Mouse (Mus musculus): Measurements from ENCODE around the gene Dusp19. TPM values are rescaled to one million over a fixed set of nuclear protein-coding genes. Genes with fewer than 3 reads are reported as not detected.
A peak's percentile ranks its signal among the peaks of the same experiment; 100 is the strongest.

Gene Dusp19
- 14.1 and 15.5 TPM in 2 replicates for polyA plus RNA-seq (2012; rRNA removed)

DNA sequence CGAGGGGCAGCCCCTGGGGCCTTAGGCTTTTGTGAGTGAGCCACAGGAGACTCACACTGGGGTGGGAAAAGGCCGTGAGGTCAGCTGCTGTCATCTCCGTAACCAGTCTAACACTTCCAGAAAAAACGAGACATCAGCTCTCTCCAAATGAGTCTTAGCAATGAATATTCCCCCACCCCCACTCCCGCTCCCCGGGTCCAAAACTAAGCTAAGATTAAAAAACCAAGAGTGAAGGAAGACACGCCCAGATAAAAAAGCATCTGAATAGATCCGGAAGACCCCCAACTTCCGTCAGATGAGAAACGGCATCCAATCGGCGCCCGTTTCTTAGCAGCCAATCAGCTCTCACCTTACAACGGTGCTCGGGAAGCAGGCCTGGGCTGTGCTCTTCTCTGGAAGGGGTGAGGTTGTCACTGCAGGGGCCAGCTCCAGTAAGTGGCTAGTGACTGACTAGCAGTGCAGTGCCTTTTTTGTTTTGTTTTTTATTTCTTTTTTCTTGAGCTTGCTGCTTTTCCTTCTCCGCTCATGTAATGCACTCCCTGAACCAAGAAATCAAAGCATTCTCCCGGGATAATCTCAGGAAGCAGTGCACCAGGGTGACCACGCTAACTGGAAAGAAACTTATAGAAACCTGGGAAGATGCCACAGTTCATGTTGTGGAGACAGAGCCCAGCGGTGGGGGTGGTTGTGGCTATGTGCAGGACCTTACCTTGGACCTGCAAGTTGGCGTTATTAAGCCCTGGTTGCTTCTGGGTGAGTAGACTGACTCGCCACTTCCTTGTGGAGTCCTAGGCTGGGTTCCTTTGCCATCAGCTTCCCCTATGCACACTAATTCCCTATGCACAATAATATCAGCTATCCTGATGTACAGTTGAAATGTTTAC, at the start of gene Dusp19, which contains the start of gene Nup35:
Gene Dusp19, plus strand, starts transcription at position 192 of the 884 bp plus-strand sequence.
Gene Nup35, plus strand, starts transcription at position 383 of the 884 bp plus-strand sequence.
- TF ChIP-seq POLR2A (IDR thresholded peaks at IDR 0.05; ENCODE audit: borderline replicate concordance, extremely low read depth, insufficient read depth, insufficient read length, poor library complexity, severe bottlenecking), result peak; percentile 69; the same call in 1 of the 2 replicates
- TF ChIP-seq CTCF (IDR thresholded peaks at IDR 0.05; ENCODE audit: borderline replicate concordance, extremely low read depth, insufficient read depth, insufficient read length), result no peak
- peak; percentile 98 for DNase-seq (ENCODE audit: low read depth)

- no peak for DNase-seq (ENCODE audit: low read depth)
- TF ChIP-seq POLR2A (IDR thresholded peaks at IDR 0.05; ENCODE audit: borderline replicate concordance, extremely low read depth, insufficient read depth, insufficient read length, poor library complexity, severe bottlenecking) (no peak), CTCF (IDR thresholded peaks at IDR 0.05; ENCODE audit: borderline replicate concordance, extremely low read depth, insufficient read depth, insufficient read length) (no peak)
Measured at GRCm38 (mm10) chr2:80567411-80567810, 49.4 kb upstream of the Dusp19 start.

DNA sequence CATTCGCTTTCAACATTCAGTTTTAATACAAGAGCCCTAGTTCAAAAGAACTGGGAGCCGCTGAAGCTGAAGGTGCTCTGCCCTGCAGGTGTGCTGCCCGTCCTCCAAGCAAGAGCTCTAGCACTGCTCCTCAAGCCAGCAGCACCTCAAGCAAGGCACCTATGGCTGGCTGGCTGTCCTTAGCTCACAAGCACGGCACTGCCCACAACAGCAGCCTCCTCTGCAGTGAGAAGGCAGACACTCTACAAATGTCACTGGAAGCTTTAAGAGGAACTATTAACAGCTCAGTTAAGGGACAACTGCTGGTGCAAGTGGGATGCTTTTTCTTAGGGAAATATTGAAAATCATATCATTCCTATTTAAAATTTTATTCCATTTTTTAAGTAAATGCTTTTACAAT, 46.2 kb upstream of the Dusp19 start:
- no peak for DNase-seq (ENCODE audit: low read depth)
- TF ChIP-seq CTCF (IDR thresholded peaks at IDR 0.05; ENCODE audit: borderline replicate concordance, extremely low read depth, insufficient read depth, insufficient read length) (no peak), POLR2A (IDR thresholded peaks at IDR 0.05; ENCODE audit: borderline replicate concordance, extremely low read depth, insufficient read depth, insufficient read length, poor library complexity, severe bottlenecking) (no peak)

DNA sequence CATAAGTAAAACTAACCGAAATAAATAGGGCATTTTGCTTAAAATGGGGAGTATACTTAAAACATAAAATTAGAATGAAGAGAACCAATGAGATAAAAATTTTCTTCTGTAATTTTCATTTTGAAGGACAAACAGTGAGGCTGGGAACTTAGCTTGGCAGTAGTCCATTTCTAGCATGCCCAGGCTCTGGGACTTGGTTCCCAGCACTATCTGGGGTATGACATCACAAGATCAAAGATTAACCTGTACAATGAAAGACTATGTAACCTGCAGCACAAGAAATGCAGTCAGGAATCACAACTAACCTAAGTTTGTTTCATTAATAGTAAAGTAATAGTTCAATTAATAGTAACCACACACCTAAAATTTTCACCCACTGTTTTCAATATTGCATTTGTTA, 39.6 kb upstream of the Dusp19 start:
- no peak for DNase-seq (ENCODE audit: low read depth)
- no peak for TF ChIP-seq CTCF (IDR thresholded peaks at IDR 0.05; ENCODE audit: borderline replicate concordance, extremely low read depth, insufficient read depth, insufficient read length)
- TF ChIP-seq POLR2A (IDR thresholded peaks at IDR 0.05; ENCODE audit: borderline replicate concordance, extremely low read depth, insufficient read depth, insufficient read length, poor library complexity, severe bottlenecking), result no peak

DNA sequence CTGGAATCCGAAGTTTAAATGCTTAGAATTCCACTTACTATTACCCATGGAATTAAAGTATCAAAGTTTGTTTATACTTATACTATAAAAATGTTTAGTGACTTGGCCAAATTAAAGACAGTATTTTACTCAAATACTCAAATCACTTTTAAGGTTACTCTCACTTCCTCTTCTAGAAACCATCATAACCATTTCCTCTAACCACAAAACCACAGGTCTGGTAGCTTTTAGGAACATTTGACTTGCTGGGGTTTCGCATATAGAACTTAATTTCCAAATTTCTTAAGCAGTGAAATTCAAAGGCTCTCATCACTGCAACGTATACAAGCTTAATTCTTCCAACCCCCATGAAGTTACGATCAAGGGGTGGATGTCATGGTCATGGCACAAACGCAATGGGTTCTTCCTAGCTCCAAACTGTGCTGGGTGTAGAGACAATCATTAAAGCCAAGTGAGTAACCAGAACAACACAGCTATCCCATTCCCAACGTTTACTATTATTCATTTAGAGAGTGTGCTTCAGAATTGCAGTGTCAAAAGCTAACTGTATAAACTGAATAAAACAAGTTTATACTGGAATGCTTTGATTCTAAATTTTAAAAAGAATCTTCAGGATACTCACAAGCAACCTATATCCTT, 37.5 kb upstream of the Dusp19 start:
- no peak for DNase-seq (ENCODE audit: low read depth)
- TF ChIP-seq CTCF (IDR thresholded peaks at IDR 0.05; ENCODE audit: borderline replicate concordance, extremely low read depth, insufficient read depth, insufficient read length) (no peak), POLR2A (IDR thresholded peaks at IDR 0.05; ENCODE audit: borderline replicate concordance, extremely low read depth, insufficient read depth, insufficient read length, poor library complexity, severe bottlenecking) (no peak)

DNA sequence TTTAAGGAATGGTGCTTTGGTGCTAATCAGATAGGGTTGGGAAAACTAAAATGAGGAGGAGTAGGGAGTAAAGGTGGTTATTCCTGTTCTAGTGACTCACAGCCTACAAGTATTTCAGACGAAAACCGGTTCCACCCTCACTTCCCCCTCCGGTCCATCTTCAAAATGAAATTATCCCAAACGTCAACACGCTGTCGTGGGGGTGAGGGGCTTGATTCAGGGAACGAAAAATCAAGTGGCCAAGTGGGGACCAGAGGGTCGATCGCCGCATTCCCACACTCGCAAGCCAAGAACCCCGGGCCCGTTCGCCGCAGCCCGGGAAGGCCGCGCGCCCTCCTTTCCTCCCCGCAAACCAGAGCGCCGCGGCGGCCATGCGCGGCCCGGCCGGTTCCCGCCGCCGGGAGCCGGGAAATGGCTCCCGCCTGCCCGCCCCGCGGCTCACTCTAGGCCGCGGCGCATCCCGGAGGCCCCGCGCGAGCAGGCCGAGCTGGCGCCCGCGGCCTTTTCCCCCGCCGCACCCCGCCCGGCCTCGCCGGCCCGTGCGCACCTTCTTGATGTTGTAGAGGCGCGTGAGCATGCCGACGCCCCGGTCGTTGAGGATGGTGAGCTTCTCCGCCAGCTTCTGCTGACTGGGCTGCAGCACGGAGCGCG, 36.4 kb upstream of the Dusp19 start:
- no peak for TF ChIP-seq POLR2A (IDR thresholded peaks at IDR 0.05; ENCODE audit: borderline replicate concordance, extremely low read depth, insufficient read depth, insufficient read length, poor library complexity, severe bottlenecking)
- TF ChIP-seq CTCF (IDR thresholded peaks at IDR 0.05; ENCODE audit: borderline replicate concordance, extremely low read depth, insufficient read depth, insufficient read length), result no peak
- DNase-seq (ENCODE audit: low read depth), result peak; percentile 67

DNA sequence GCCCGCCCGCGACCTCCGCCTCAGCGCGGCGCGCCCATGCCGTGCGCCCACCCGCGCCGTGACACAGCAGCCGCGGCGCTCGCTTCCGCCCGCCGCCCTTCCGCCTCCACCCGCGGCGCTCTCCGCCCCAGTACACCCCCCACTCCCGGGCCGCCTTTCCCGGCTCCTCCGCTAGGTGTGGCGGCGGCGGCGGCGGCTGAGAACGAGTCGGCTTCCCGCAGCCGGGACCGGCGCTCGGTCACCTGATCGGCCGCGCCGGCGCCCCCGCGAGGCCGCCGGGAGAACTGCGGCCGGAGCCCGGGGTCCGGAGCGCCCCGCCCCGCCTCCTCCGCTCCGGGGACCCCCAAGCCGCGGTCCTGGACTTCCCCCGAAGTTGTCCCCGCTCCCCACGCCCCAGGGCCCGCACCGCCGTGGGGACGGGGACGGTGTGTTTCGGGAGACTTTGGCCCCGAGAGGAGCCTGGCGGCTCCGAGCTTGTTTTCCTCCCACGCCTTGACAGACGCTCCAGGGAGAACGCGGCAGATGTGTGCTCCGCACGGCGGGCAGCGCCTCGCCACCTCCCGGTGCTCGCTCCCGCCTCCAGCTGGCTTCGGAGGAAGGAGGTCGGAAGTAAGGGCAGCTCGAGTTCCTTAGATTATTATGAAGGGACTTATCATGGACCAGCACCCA, 35.7 kb upstream of the Dusp19 start, which contains the start of gene Nckap1:
Gene Nckap1, minus strand, starts transcription at position 338 of the 669 bp plus-strand sequence.
- peak; percentile 92 for DNase-seq (ENCODE audit: low read depth)
- peak; percentile 83 for TF ChIP-seq POLR2A (IDR thresholded peaks at IDR 0.05; ENCODE audit: borderline replicate concordance, extremely low read depth, insufficient read depth, insufficient read length, poor library complexity, severe bottlenecking)
- peak; percentile 73 for TF ChIP-seq CTCF (IDR thresholded peaks at IDR 0.05; ENCODE audit: borderline replicate concordance, extremely low read depth, insufficient read depth, insufficient read length)

DNA sequence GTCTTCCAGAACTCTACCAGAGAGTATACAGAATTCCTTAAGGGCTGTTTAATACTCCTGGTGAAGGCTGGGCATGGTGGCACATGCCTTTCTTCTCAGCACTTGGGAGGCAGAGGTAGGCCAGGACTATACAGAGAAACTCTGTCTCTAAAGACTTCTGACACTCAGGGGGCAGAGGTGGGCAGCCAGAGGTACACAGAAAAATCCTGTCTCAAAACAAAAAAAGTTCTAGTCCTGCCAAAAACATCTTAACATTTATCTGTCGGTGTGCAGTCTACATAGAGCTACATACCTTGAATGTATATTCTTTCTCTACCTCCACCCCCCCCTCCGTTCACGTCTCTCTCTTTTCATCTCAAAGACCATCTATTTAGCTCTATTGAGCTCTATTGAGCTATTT, 34.5 kb upstream of the Dusp19 start:
- TF ChIP-seq POLR2A (IDR thresholded peaks at IDR 0.05; ENCODE audit: borderline replicate concordance, extremely low read depth, insufficient read depth, insufficient read length, poor library complexity, severe bottlenecking), result no peak
- no peak for TF ChIP-seq CTCF (IDR thresholded peaks at IDR 0.05; ENCODE audit: borderline replicate concordance, extremely low read depth, insufficient read depth, insufficient read length)
- DNase-seq (ENCODE audit: low read depth), result no peak

GRCm38 (mm10) chr2:80594215-80594918, 22.5 kb upstream of the Dusp19 start:
- DNase-seq (ENCODE audit: low read depth), result peak; percentile 52
- TF ChIP-seq POLR2A (IDR thresholded peaks at IDR 0.05; ENCODE audit: borderline replicate concordance, extremely low read depth, insufficient read depth, insufficient read length, poor library complexity, severe bottlenecking) (no peak), CTCF (IDR thresholded peaks at IDR 0.05; ENCODE audit: borderline replicate concordance, extremely low read depth, insufficient read depth, insufficient read length) (no peak)

DNA sequence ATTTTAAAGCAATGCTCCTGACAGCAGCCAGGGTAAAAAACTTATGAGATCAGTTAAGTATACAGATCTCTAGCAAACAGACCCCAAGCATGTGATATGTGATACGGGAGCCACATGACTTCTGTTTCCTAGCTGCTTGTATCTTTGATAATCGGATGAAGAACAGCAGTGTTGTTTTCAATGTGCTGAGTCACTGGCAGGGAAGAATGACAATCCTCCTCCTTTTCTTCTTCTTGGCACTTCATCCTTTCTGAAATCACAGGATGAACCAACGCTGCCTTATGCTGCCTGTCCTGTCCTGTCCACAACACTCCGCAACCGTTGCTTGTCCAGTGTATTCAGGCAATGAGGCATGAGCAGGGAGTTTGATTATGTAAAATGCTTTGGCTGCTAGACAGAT, 19.9 kb upstream of the Dusp19 start:
- no peak for DNase-seq (ENCODE audit: low read depth)
- TF ChIP-seq CTCF (IDR thresholded peaks at IDR 0.05; ENCODE audit: borderline replicate concordance, extremely low read depth, insufficient read depth, insufficient read length) (no peak), POLR2A (IDR thresholded peaks at IDR 0.05; ENCODE audit: borderline replicate concordance, extremely low read depth, insufficient read depth, insufficient read length, poor library complexity, severe bottlenecking) (no peak)

All from brain, embryonic 14.5 days (tissue).